ENCODE assay signal across 13 mouse cellular contexts in genomic region chr14:76526467-76526866, GRCm38 (mm10). TPM values are rescaled to one million over a fixed set of nuclear protein-coding genes. Genes with fewer than 3 reads are reported as not detected.
DNase-seq lines count a peak whose midpoint lies in the region; ATAC-seq lines count a peak whose summit lies in the region.
"Had no signal": no experiment of that assay in that cellular context is flagged by ENCODE, and none has a peak within 500 bp of the region (broad histone marks: within the 10 kb centered on the region; RNA-seq: fewer than 3 reads in every experiment).

No protein-coding gene starts in this region.

- H3K4me3 ChIP-seq in intestine, embryonic 14.5 days (ENCODE audit: low read depth, low read length), result no peak overlapping the region
- no peak overlapping the region for H3K4me3 ChIP-seq in intestine, embryonic 15.5 days (replicated peaks)
- H3K4me3 ChIP-seq: erythroblast, embryonic 14.5 days; midbrain, embryonic 15.5 days had no signal

- H3K27ac ChIP-seq in intestine, embryonic 14.5 days (ENCODE audit: low read depth), result peak overlapping the region; percentile 60
- no peak overlapping the region for H3K27ac ChIP-seq in intestine, embryonic 15.5 days
- H3K27ac ChIP-seq: midbrain, embryonic 15.5 days had no signal

- ATAC-seq in intestine, embryonic 14.5 days (replicated peaks; ENCODE audit: low FRiP score, low TSS enrichment, low read depth), result no peak
- no peak for ATAC-seq in intestine, embryonic 15.5 days
- ATAC-seq: CD4-positive, CD25-positive, alpha-beta regulatory T cell, adult 4 months; lung, postnatal 0 days; midbrain, embryonic 15.5 days had no signal

- H3K36me3 ChIP-seq in intestine, embryonic 14.5 days (ENCODE audit: control insufficient read depth, insufficient read depth, low read length), result no peaks in the 10 kb centered on the region
- no peaks in the 10 kb centered on the region for H3K36me3 ChIP-seq in intestine, embryonic 15.5 days
- H3K36me3 ChIP-seq: midbrain, embryonic 15.5 days had no signal

- peaks cover 28% of the 10 kb centered on the region for H3K4me1 ChIP-seq in intestine, embryonic 14.5 days (replicated peaks; ENCODE audit: control insufficient read depth, insufficient read depth, low read length)
- peaks cover 24% of the 10 kb centered on the region for H3K4me1 ChIP-seq in intestine, embryonic 15.5 days (replicated peaks)

- 61% methylated on average over 6 of the region's 6 CpGs for WGBS in intestine, embryonic 14.5 days
- WGBS in intestine, embryonic 15.5 days, result 62% methylated on average over 6 of the region's 6 CpGs

- H3K9ac ChIP-seq in intestine, embryonic 14.5 days (ENCODE audit: low read length), result no peak overlapping the region
- H3K9ac ChIP-seq in intestine, embryonic 15.5 days, result no peak overlapping the region
- H3K9ac ChIP-seq: midbrain, embryonic 15.5 days had no signal

- intact Hi-C loops in gastrocnemius, postnatal 14 days (cut with DNase I; ENCODE audit: low total_unique reads), result no loop called here
- intact Hi-C loops in heart, postnatal 10 days (cut with DNase I), result no loop called here

- no peak overlapping the region for H3K4me2 ChIP-seq in intestine, embryonic 14.5 days (ENCODE audit: low read length)
- no peak overlapping the region for H3K4me2 ChIP-seq in intestine, embryonic 15.5 days (replicated peaks)
- H3K4me2 ChIP-seq: midbrain, embryonic 15.5 days had no signal

- H3K27me3 ChIP-seq in intestine, embryonic 14.5 days (replicated peaks; ENCODE audit: control insufficient read depth, insufficient read depth, low read length), result no peaks in the 10 kb centered on the region
- no peaks in the 10 kb centered on the region for H3K27me3 ChIP-seq in intestine, embryonic 15.5 days (replicated peaks)
- H3K27me3 ChIP-seq: midbrain, embryonic 15.5 days had no signal

- H3K9me3 ChIP-seq in intestine, embryonic 14.5 days (ENCODE audit: control insufficient read depth, low read length), result no peaks in the 10 kb centered on the region
- no peaks in the 10 kb centered on the region for H3K9me3 ChIP-seq in intestine, embryonic 15.5 days
- H3K9me3 ChIP-seq: midbrain, embryonic 15.5 days had no signal

- DNase-seq in intestine, embryonic 14.5 days (ENCODE audit: low spot score), result no peak
- DNase-seq in MN1 (ENCODE audit: low spot score), result peak; percentile 73
- DNase-seq in gastrocnemius, postnatal 14 days, result peak; percentile 55
- DNase-seq in heart, postnatal 10 days, result peak; percentile 39 to 57
- no peak for DNase-seq in ovary, postnatal 36 days (ENCODE audit: low spot score)
- DNase-seq in thymus, postnatal 0 days (ENCODE audit: low spot score), result no peak
- DNase-seq in right cerebral cortex, postnatal 14 days, result no peak
- DNase-seq: cerebellum, postnatal 36 days had no signal

RNA-seq across cellular contexts. Expression of gene Serp2, which starts 30.2 kb away (rescaled TPM):
- 13.0 and 13.6 TPM in 2 replicates for polyA plus RNA-seq in intestine, embryonic 14.5 days (2014; fragmentation: Nextera tagmentation; extraction: Ambion mirVana)
- 8.6 and 10.0 TPM in 2 replicates for polyA plus RNA-seq in intestine, embryonic 15.5 days (2015; fragmentation: Nextera tagmentation; extraction: Ambion mirVana)
- total RNA-seq in gastrocnemius, postnatal 14 days (2021), result under 1 TPM; 0.62 to 0.97 TPM
- total RNA-seq in heart, postnatal 10 days (2021), result 1 to 10 TPM in 1 of 2 experiments, under 1 TPM in 1; 0.37 to 1.8 TPM
- polyA plus RNA-seq in thymus, postnatal 0 days (2015; fragmentation: Nextera tagmentation; extraction: Ambion mirVana), result 5.8 and 6.6 TPM in 2 replicates

Comparison
In these comparisons a context has a peak if more than half of its experiments do, and no peak if none do; other contexts are left out.
1. DNase-seq: peak in MN1 (single experiment), gastrocnemius, postnatal 14 days (single experiment) and heart, postnatal 10 days (2 of 2); none in intestine, embryonic 14.5 days (single experiment), ovary, postnatal 36 days (single experiment), thymus, postnatal 0 days (single experiment) and right cerebral cortex, postnatal 14 days (single experiment).